Mouse (Mus musculus): ENCODE data around the gene Thsd7b. TPM values are rescaled to one million over a fixed set of nuclear protein-coding genes. Genes with fewer than 3 reads are reported as not detected.

Thsd7b gene
- total and polyA plus RNA-seq, 2 experiments from 2014 or later, result 8.0 to 19.9 TPM

GRCm38 (mm10) chr1:129324798-129325197 is 51.7 kb downstream of the Thsd7b start:
- peak; percentile 36; the same call in 1 of the 2 replicates for ATAC-seq
- Histone ChIP-seq H3K9me3 (ENCODE audit: low read length) (no peaks in the 10 kb centered on the region), H3K4me1 (ENCODE audit: insufficient read depth) (0 out of 2 replicates have a peak, but pooled peaks cover 4% of the 10 kb centered on the region), H3K27ac (ENCODE audit: low read depth, low read length) (no peak overlapping the region), H3K27me3 (ENCODE audit: insufficient read depth, low read length) (no peaks in the 10 kb centered on the region), H3K36me3 (ENCODE audit: insufficient read depth) (no peaks in the 10 kb centered on the region), H3K4me2 (ENCODE audit: low read depth) (no peak overlapping the region), H3K4me3 (ENCODE audit: low read depth, low read length) (no peak overlapping the region), H3K9ac (no peak overlapping the region)
- peak; percentile 6 for DNase-seq
- no peak for TF ChIP-seq CTCF (IDR thresholded peaks at IDR 0.05; ENCODE audit: low read depth)
- WGBS, result 18% methylated on average over 2 of the region's 2 CpGs

GRCm38 (mm10) chr1:129356631-129357030 is 83.5 kb downstream of the Thsd7b start:
- Histone ChIP-seq H3K27ac (ENCODE audit: low read depth, low read length) (no peak overlapping the region), H3K9ac (no peak overlapping the region), H3K27me3 (ENCODE audit: insufficient read depth, low read length) (no peaks in the 10 kb centered on the region), H3K4me1 (ENCODE audit: insufficient read depth) (no peaks in the 10 kb centered on the region), H3K36me3 (ENCODE audit: insufficient read depth) (no peaks in the 10 kb centered on the region), H3K4me3 (ENCODE audit: low read depth, low read length) (no peak overlapping the region), H3K4me2 (ENCODE audit: low read depth) (no peak overlapping the region), H3K9me3 (ENCODE audit: low read length) (no peaks in the 10 kb centered on the region)
- 32% methylated on average over 6 of the region's 6 CpGs for WGBS
- DNase-seq, result peak; percentile 5
- ATAC-seq, result no peak; the same call in 1 of the 2 replicates
- no peak for TF ChIP-seq CTCF (IDR thresholded peaks at IDR 0.05; ENCODE audit: low read depth)

- no peaks in the 10 kb centered on the region for H3K4me1 ChIP-seq (ENCODE audit: insufficient read depth)
- DNase-seq (peak; percentile 47), ATAC-seq (peak; percentile 91)
- H3K4me3 ChIP-seq (ENCODE audit: low read depth, low read length), result no peak overlapping the region
- no peaks in the 10 kb centered on the region for H3K36me3 ChIP-seq (ENCODE audit: insufficient read depth)
- no peak for TF ChIP-seq CTCF (IDR thresholded peaks at IDR 0.05; ENCODE audit: low read depth)
- no peaks in the 10 kb centered on the region for H3K27me3 ChIP-seq (ENCODE audit: insufficient read depth, low read length)
- no peak overlapping the region for H3K27ac ChIP-seq (ENCODE audit: low read depth, low read length)
- 33% methylated on average over 2 of the region's 2 CpGs for WGBS
- no peaks in the 10 kb centered on the region for H3K9me3 ChIP-seq (ENCODE audit: low read length)
- H3K4me2 ChIP-seq (ENCODE audit: low read depth), result no peak overlapping the region
- no peak overlapping the region for H3K9ac ChIP-seq
Measured at GRCm38 (mm10) chr1:129357378-129357777, 84.3 kb downstream of the Thsd7b start.

- no peak for TF ChIP-seq CTCF (IDR thresholded peaks at IDR 0.05; ENCODE audit: low read depth)
- no peak for ATAC-seq
- DNase-seq, result no peak
- Histone ChIP-seq H3K27me3 (ENCODE audit: insufficient read depth, low read length) (no peaks in the 10 kb centered on the region), H3K4me2 (ENCODE audit: low read depth) (no peak overlapping the region), H3K4me3 (ENCODE audit: low read depth, low read length) (no peak overlapping the region), H3K9ac (no peak overlapping the region), H3K36me3 (ENCODE audit: insufficient read depth) (no peaks in the 10 kb centered on the region), H3K27ac (ENCODE audit: low read depth, low read length) (no peak overlapping the region), H3K4me1 (ENCODE audit: insufficient read depth) (no peaks in the 10 kb centered on the region), H3K9me3 (ENCODE audit: low read length) (no peaks in the 10 kb centered on the region)
- 81% methylated on average over 4 of the region's 4 CpGs for WGBS
Measured at GRCm38 (mm10) chr1:129363368-129363767, 90.3 kb downstream of the Thsd7b start.

- no peak overlapping the region for H3K9ac ChIP-seq
- H3K4me2 ChIP-seq (ENCODE audit: low read depth), result no peak overlapping the region
- DNase-seq, result no peak
- TF ChIP-seq CTCF (IDR thresholded peaks at IDR 0.05; ENCODE audit: low read depth), result no peak
- no peaks in the 10 kb centered on the region for H3K36me3 ChIP-seq (ENCODE audit: insufficient read depth)
- no peaks in the 10 kb centered on the region for H3K9me3 ChIP-seq (ENCODE audit: low read length)
- H3K27me3 ChIP-seq (ENCODE audit: insufficient read depth, low read length), result no peaks in the 10 kb centered on the region
- no peak for ATAC-seq
- no peak overlapping the region for H3K4me3 ChIP-seq (ENCODE audit: low read depth, low read length)
- H3K4me1 ChIP-seq (ENCODE audit: insufficient read depth), result no peaks in the 10 kb centered on the region
- H3K27ac ChIP-seq (ENCODE audit: low read depth, low read length), result no peak overlapping the region
Measured at GRCm38 (mm10) chr1:129364828-129365227, 91.7 kb downstream of the Thsd7b start.

GRCm38 (mm10) chr1:129365590-129365989 is 92.5 kb downstream of the Thsd7b start:
- Histone ChIP-seq H3K4me3 (ENCODE audit: low read depth, low read length) (no peak overlapping the region), H3K4me2 (ENCODE audit: low read depth) (no peak overlapping the region), H3K36me3 (ENCODE audit: insufficient read depth) (no peaks in the 10 kb centered on the region), H3K9me3 (ENCODE audit: low read length) (no peaks in the 10 kb centered on the region), H3K27ac (ENCODE audit: low read depth, low read length) (no peak overlapping the region), H3K4me1 (ENCODE audit: insufficient read depth) (no peaks in the 10 kb centered on the region), H3K27me3 (ENCODE audit: insufficient read depth, low read length) (no peaks in the 10 kb centered on the region), H3K9ac (no peak overlapping the region)
- 52% methylated on average over 1 of the region's 1 CpGs for WGBS
- TF ChIP-seq CTCF (IDR thresholded peaks at IDR 0.05; ENCODE audit: low read depth), result no peak
- no peak for ATAC-seq
- no peak for DNase-seq

- DNase-seq (no peak), ATAC-seq (no peak)
- no peak overlapping the region for H3K4me3 ChIP-seq (ENCODE audit: low read depth, low read length)
- no peaks in the 10 kb centered on the region for H3K4me1 ChIP-seq (ENCODE audit: insufficient read depth)
- H3K27me3 ChIP-seq (ENCODE audit: insufficient read depth, low read length), result no peaks in the 10 kb centered on the region
- TF ChIP-seq CTCF (IDR thresholded peaks at IDR 0.05; ENCODE audit: low read depth), result no peak
- no peaks in the 10 kb centered on the region for H3K36me3 ChIP-seq (ENCODE audit: insufficient read depth)
- no peak overlapping the region for H3K27ac ChIP-seq (ENCODE audit: low read depth, low read length)
- no peaks in the 10 kb centered on the region for H3K9me3 ChIP-seq (ENCODE audit: low read length)
- no peak overlapping the region for H3K4me2 ChIP-seq (ENCODE audit: low read depth)
- H3K9ac ChIP-seq, result no peak overlapping the region
Measured at GRCm38 (mm10) chr1:129386479-129386878, 113.4 kb downstream of the Thsd7b start.

GRCm38 (mm10) chr1:129411584-129411983 is 138.5 kb downstream of the Thsd7b start:
- no peaks in the 10 kb centered on the region for H3K36me3 ChIP-seq (ENCODE audit: insufficient read depth)
- H3K27ac ChIP-seq (ENCODE audit: low read depth, low read length), result no peak overlapping the region
- 95% methylated on average over 1 of the region's 1 CpGs for WGBS
- H3K9ac ChIP-seq, result no peak overlapping the region
- no peak overlapping the region for H3K4me2 ChIP-seq (ENCODE audit: low read depth)
- H3K27me3 ChIP-seq (ENCODE audit: insufficient read depth, low read length), result no peaks in the 10 kb centered on the region
- DNase-seq, result no peak
- no peaks in the 10 kb centered on the region for H3K9me3 ChIP-seq (ENCODE audit: low read length)
- no peak overlapping the region for H3K4me3 ChIP-seq (ENCODE audit: low read depth, low read length)
- H3K4me1 ChIP-seq (ENCODE audit: insufficient read depth), result no peaks in the 10 kb centered on the region
- ATAC-seq, result no peak
- no peak for TF ChIP-seq CTCF (IDR thresholded peaks at IDR 0.05; ENCODE audit: low read depth)

Data from forebrain, postnatal 0 days (tissue).